Mouse (Mus musculus): ENCODE measurements around the gene Styx. TPM values are rescaled to one million over a fixed set of nuclear protein-coding genes. Genes with fewer than 3 reads are reported as not detected.

Gene Styx
- polyA plus RNA-seq, 2 experiments = 3.8 to 15.5 TPM

GRCm38 (mm10) chr14:45329589-45330181, 21.2 kb upstream of the Styx start, which contains the start of gene Psmc6:
TSS of gene Psmc6 (plus strand) at chr14:45329788.
- ATAC-seq (ENCODE audit: insufficient read depth) = peak; percentile 94
- peaks cover 16 to 20% of the 10 kb centered on the region in 2 experiments for H3K4me1 ChIP-seq (replicated peaks; ENCODE audit: control insufficient read depth in 2 of 2, insufficient read depth in 2 of 2, low read length in 1 of 2)
- H3K27ac ChIP-seq = peak within 1 kb of the TSS; percentile 95
- TF ChIP-seq EP300 (IDR thresholded peaks at IDR 0.05; ENCODE audit: low read depth) (no peak), CTCF (IDR thresholded peaks at IDR 0.05; ENCODE audit: low read depth) (peak; percentile 96)
- peak within 1 kb of the TSS; percentile 91 to 97 for H3K4me3 ChIP-seq (ENCODE audit: insufficient read depth in 1 of 2, low read depth in 2 of 2, low read length in 2 of 2)
- H3K9ac ChIP-seq (replicated peaks) = peak within 1 kb of the TSS; percentile 98
- peaks cover 30% of the 10 kb centered on the region for H3K36me3 ChIP-seq (replicated peaks; ENCODE audit: control insufficient read depth, insufficient read depth, low read depth)
- DNase-seq (ENCODE audit: low read depth in 3 of 3, low spot score in 3 of 3) = peak; percentile 87 to 92 (median 90)
- H3K9me3 ChIP-seq (ENCODE audit: control insufficient read depth, low read length) = no peaks in the 10 kb centered on the region
- peak within 1 kb of the TSS; percentile 77 for H3K4me2 ChIP-seq (ENCODE audit: low read depth)
- H3K27me3 ChIP-seq (ENCODE audit: control insufficient read depth, insufficient read depth, low read length) = no peaks in the 10 kb centered on the region
- under 1% methylated on average over 44 of the region's 44 CpGs for WGBS (ENCODE audit: insufficient replicate concordance)

GRCm38 (mm10) chr14:45364211-45365195, 13.6 kb downstream of the Styx start:
- no peak for DNase-seq (ENCODE audit: low read depth in 3 of 3, low spot score in 3 of 3)
- no peak overlapping the region for H3K4me3 ChIP-seq (ENCODE audit: insufficient read depth in 1 of 2, low read depth in 2 of 2, low read length in 2 of 2)
- H3K9me3 ChIP-seq (ENCODE audit: control insufficient read depth, low read length) = no peaks in the 10 kb centered on the region
- H3K36me3 ChIP-seq (replicated peaks; ENCODE audit: control insufficient read depth, insufficient read depth, low read depth) = peaks cover 1% of the 10 kb centered on the region
- H3K27me3 ChIP-seq (ENCODE audit: control insufficient read depth, insufficient read depth, low read length) = no peaks in the 10 kb centered on the region
- no peak overlapping the region for H3K4me2 ChIP-seq (ENCODE audit: low read depth)
- no peak overlapping the region for H3K27ac ChIP-seq
- H3K4me1 ChIP-seq (replicated peaks; ENCODE audit: control insufficient read depth in 2 of 2, insufficient read depth in 2 of 2, low read length in 1 of 2) = peaks cover 0 to 4% of the 10 kb centered on the region in 2 experiments; a peak in 1 of 4 replicates
- WGBS (ENCODE audit: insufficient replicate concordance) = 80% methylated on average over 16 of the region's 16 CpGs
- ATAC-seq (ENCODE audit: insufficient read depth) = no peak
- TF ChIP-seq CTCF (IDR thresholded peaks at IDR 0.05; ENCODE audit: low read depth) (no peak), EP300 (IDR thresholded peaks at IDR 0.05; ENCODE audit: low read depth) (no peak)
- no peak overlapping the region for H3K9ac ChIP-seq (replicated peaks)

- H3K36me3 ChIP-seq (replicated peaks; ENCODE audit: control insufficient read depth, insufficient read depth, low read depth) = peaks cover 7% of the 10 kb centered on the region
- WGBS (ENCODE audit: insufficient replicate concordance) = 76% methylated on average over 6 of the region's 6 CpGs
- H3K9ac ChIP-seq (replicated peaks) = no peak overlapping the region
- H3K4me3 ChIP-seq (ENCODE audit: insufficient read depth in 1 of 2, low read depth in 2 of 2, low read length in 2 of 2) = no peak overlapping the region
- H3K4me2 ChIP-seq (ENCODE audit: low read depth) = no peak overlapping the region
- DNase-seq (ENCODE audit: low read depth in 3 of 3, low spot score in 3 of 3) (no peak), ATAC-seq (ENCODE audit: insufficient read depth) (no peak)
- H3K27me3 ChIP-seq (ENCODE audit: control insufficient read depth, insufficient read depth, low read length) = no peaks in the 10 kb centered on the region
- no peak for TF ChIP-seq EP300 (IDR thresholded peaks at IDR 0.05; ENCODE audit: low read depth)
- TF ChIP-seq CTCF (IDR thresholded peaks at IDR 0.05; ENCODE audit: low read depth) = no peak
- no peak overlapping the region for H3K27ac ChIP-seq
- peaks cover 0 to 4% of the 10 kb centered on the region in 2 experiments; a peak in 1 of 4 replicates for H3K4me1 ChIP-seq (replicated peaks; ENCODE audit: control insufficient read depth in 2 of 2, insufficient read depth in 2 of 2, low read length in 1 of 2)
- no peaks in the 10 kb centered on the region for H3K9me3 ChIP-seq (ENCODE audit: control insufficient read depth, low read length)
Measured at GRCm38 (mm10) chr14:45365196-45365587, 14.3 kb downstream of the Styx start.

GRCm38 (mm10) chr14:45378771-45379170, 27.9 kb downstream of the Styx start:
- WGBS (ENCODE audit: insufficient replicate concordance) = 64% methylated on average over 3 of the region's 3 CpGs
- ATAC-seq (ENCODE audit: insufficient read depth) = no peak
- H3K27me3 ChIP-seq (ENCODE audit: control insufficient read depth, insufficient read depth, low read length) = no peaks in the 10 kb centered on the region
- TF ChIP-seq EP300 (IDR thresholded peaks at IDR 0.05; ENCODE audit: low read depth) (no peak), CTCF (IDR thresholded peaks at IDR 0.05; ENCODE audit: low read depth) (no peak)
- no peaks in the 10 kb centered on the region for H3K9me3 ChIP-seq (ENCODE audit: control insufficient read depth, low read length)
- no peaks in the 10 kb centered on the region for H3K4me1 ChIP-seq (replicated peaks; ENCODE audit: control insufficient read depth in 2 of 2, insufficient read depth in 2 of 2, low read length in 1 of 2)
- no peak overlapping the region for H3K27ac ChIP-seq
- H3K4me2 ChIP-seq (ENCODE audit: low read depth) = no peak overlapping the region
- no peaks in the 10 kb centered on the region; the same call in 1 of the 2 replicates for H3K36me3 ChIP-seq (replicated peaks; ENCODE audit: control insufficient read depth, insufficient read depth, low read depth)
- no peak overlapping the region for H3K4me3 ChIP-seq (ENCODE audit: insufficient read depth in 1 of 2, low read depth in 2 of 2, low read length in 2 of 2)
- no peak for DNase-seq (ENCODE audit: low read depth in 3 of 3, low spot score in 3 of 3)
- H3K9ac ChIP-seq (replicated peaks) = no peak overlapping the region

GRCm38 (mm10) chr14:45380756-45381155, 29.9 kb downstream of the Styx start:
- no peak overlapping the region for H3K4me3 ChIP-seq (ENCODE audit: insufficient read depth in 1 of 2, low read depth in 2 of 2, low read length in 2 of 2)
- H3K4me1 ChIP-seq (replicated peaks; ENCODE audit: control insufficient read depth in 2 of 2, insufficient read depth in 2 of 2, low read length in 1 of 2) = no peaks in the 10 kb centered on the region
- TF ChIP-seq EP300 (IDR thresholded peaks at IDR 0.05; ENCODE audit: low read depth) (no peak), CTCF (IDR thresholded peaks at IDR 0.05; ENCODE audit: low read depth) (no peak)
- no peaks in the 10 kb centered on the region for H3K9me3 ChIP-seq (ENCODE audit: control insufficient read depth, low read length)
- no peaks in the 10 kb centered on the region; the same call in 1 of the 2 replicates for H3K36me3 ChIP-seq (replicated peaks; ENCODE audit: control insufficient read depth, insufficient read depth, low read depth)
- H3K27me3 ChIP-seq (ENCODE audit: control insufficient read depth, insufficient read depth, low read length) = no peaks in the 10 kb centered on the region
- ATAC-seq (ENCODE audit: insufficient read depth) (no peak), DNase-seq (ENCODE audit: low read depth in 3 of 3, low spot score in 3 of 3) (no peak)
- H3K9ac ChIP-seq (replicated peaks) = no peak overlapping the region
- H3K27ac ChIP-seq = no peak overlapping the region
- no peak overlapping the region for H3K4me2 ChIP-seq (ENCODE audit: low read depth)
- 73% methylated on average over 6 of the region's 6 CpGs for WGBS (ENCODE audit: insufficient replicate concordance)
